Mouse (Mus musculus) common myeloid progenitor, adult 5-6 weeks (primary cell): Measurements from ENCODE around the gene Pex14. TPM values are rescaled to one million over a fixed set of nuclear protein-coding genes. Genes with fewer than 3 reads are reported as not detected.
"Not testable (repeated sequence)": the region's sequence is repeated elsewhere in the genome, so short reads cannot be mapped to it uniquely, and the experiment has no call there.

Experiments
- ATAC-seq: replicated peaks from 2 replicates; pipeline ENCODE4 v1.8.0; 2016; ENCODE audit warnings: low read depth, mild to moderate bottlenecking, moderate TSS enrichment, inconsistent platforms; ENCODE audit not compliant: poor library complexity, severe bottlenecking
- total RNA-seq: library from RNA; stranded (forward); fragments of 200-1000, 187-1606 nt; gene quantifications from 2 replicates; pipeline ENCODE4 v1.2.3, GENCODE M21; 2017

Gene Pex14
- total RNA-seq, 1 experiment from 2014 or later, result 12.1 TPM

DNA sequence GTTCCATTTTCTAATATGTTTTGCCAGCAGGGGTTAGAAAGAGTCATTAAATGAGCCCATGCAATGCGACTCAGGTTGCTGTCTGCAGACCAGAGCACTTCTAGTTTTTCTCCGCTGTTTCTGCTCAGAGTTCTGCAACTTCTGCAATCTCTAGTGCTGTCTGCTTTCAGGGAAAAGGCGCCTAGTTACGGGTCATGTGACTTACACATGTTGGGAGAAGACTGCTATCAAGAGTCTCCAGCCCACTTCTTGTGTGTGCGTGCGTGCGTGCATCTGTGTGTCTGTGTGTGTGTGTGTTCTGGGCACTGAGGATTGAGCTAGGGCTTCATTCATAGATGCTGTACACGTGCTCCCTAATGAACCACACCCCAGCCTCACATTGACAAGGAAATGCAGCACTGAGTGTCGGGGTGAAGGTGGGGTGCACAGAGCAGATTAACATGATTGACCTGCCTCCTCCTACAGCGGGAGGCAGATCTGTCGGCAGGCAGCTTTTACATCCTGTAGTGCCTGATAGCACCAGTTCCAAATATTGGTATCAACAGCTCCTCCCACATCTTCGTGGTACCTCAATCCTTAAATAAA lies 20.4 kb upstream of the Pex14 start:
- ATAC-seq, result peak; percentile 77

DNA sequence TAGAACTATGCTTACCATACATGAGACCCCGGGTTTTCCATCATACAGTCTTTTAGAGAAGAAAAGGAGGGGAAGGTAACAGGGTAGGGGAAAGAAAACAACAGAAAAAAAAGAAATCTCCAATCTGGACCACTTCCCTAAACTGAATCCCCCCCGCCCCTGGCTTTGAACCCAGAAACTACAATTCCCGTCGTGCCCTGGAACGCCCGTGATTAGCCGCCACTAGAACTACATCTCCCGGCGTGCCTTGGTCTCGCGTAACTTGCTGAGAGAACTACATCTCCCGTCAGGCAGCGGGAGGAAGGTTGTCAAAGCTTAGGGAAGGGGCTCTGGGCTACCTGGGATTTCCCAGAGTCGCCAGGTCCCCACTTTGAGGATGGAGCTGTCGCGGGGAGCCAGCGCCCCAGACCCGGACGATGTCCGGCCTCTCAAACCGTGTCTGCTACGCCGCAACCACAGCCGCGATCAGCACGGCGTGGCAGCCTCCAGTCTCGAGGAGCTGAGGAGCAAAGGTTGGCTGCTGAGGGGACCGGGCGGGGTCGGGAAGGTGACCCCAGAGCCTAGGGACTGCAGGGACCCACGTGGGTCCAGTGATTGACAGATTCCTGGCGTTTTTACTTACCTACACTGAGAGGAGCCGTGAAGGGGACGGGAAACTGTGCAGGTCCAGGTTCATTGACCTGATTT lies 4.3 kb upstream of the Pex14 start, which contains the start of gene Dffa:
TSS of gene Dffa (plus strand) at position 272 of the 687 bp plus-strand sequence.
- peak; percentile 93 for ATAC-seq

DNA sequence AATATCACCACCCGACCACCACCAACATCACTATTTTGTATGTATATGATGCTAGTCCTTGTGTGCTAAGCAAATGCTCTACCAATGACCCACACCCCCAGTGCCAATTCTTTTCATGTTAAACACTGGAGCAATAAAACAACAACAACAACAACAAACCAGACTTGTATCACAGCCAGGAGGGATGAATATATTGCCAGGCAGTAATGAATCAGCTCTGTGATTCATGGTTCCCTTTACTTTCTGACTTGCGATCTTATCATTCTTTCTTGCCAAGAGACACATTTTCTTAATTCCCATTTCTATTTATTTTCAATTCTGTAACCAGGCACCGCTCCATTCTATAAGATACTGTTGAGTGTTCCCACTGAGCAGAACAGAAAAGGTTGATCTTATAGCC lies 1.8 kb upstream of the Pex14 start:
- no peak for ATAC-seq

DNA sequence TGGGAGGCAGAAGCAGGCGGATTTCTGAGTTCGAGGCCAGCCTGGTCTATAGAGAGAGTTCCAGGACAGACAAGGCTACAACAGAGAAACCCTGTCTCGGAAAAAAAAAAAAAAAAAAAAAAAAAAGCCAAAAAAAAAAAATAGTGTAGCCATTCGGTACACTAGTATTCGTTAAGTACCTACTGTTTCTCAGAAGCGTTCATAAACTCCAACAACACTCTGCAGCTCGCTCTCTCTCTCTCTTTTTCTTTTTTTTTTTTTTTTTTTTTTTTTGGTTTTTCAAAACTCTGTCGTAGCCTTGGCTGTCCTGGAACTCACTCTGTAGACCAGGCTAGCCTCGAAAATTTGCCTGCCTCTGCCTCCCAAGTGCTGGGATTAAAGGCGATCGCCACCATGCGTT lies 773 bp upstream of the Pex14 start:
- ATAC-seq, result not testable (repeated sequence)

DNA sequence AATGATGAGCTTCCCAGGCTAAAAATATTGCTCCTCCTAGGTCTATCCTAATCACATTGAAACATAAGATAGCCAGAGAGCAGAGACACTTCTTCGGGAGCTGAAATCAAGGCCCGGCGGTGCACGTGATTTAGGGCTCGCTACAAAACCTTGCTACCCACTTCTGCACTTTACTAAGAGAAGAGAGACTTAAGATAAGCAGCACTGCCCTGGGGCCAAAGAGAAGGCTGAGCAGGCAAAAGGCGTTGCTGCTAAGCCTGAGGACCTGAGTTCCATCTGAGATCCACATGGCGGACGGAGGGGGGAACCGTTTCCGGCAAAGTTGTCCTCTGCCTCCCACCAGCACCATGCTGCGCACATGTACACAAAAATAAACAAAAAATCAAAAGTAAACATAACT lies 1.1 kb downstream of the Pex14 start:
- ATAC-seq, result 0 out of 2 replicates have a peak, but pooled peaks have one; percentile 15

DNA sequence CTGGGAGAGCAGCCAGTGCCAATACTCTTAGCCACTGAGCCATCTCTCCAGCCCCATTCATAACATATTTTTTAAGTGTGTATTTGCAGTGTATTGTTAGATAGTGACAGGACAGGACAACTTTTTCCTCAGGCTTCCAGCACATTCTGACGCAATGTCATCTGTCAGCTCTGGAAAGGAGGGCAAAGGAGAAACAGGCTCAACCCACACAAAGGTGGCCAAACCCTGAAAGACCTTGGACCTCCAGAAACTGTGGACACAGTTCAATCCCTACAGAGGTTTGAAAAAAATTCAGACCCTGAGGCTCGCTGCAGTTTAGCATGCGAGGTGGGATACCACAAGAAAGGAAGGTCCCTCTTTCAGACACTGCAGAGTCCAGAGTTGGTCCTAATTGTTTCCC lies 1.7 kb downstream of the Pex14 start:
- ATAC-seq, result no peak

DNA sequence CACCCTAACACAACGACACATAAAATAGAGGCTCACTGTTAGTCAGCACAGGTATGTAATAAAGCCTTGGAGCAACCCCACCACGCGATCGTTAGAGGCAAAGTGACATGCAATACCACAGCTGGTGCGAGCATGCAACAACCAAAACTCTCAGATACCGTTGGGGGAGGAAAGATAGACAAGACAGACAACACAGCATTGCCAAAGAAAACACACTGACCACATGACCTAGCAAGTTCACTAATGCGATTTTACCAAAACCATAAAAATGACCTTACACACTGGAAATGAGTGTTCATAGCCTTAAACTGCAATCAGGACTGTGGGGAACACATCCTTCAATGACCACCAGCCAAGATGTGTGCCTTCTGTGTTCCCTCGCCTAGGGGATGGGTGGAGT lies 8.3 kb downstream of the Pex14 start:
- ATAC-seq, result no peak

DNA sequence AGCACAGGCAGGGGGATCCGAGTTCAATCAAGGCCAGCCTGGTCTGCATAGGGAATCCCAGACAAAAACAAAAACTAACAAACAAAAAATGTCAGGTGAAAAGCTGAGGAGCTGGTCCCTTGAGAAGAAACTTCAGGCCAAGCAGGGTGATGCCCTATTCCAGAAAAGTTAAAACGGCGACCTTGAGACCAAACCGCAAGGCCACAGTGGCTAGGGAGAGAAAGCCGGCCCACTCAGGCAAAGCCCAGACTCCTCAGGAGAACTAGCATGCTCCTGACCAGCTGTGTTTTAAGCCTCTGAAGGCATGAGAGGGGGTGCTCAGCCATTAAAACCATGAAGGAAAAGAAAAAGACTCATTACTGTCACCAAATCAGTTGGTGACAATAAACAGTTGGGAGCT lies 14.3 kb downstream of the Pex14 start:
- ATAC-seq, result no peak

DNA sequence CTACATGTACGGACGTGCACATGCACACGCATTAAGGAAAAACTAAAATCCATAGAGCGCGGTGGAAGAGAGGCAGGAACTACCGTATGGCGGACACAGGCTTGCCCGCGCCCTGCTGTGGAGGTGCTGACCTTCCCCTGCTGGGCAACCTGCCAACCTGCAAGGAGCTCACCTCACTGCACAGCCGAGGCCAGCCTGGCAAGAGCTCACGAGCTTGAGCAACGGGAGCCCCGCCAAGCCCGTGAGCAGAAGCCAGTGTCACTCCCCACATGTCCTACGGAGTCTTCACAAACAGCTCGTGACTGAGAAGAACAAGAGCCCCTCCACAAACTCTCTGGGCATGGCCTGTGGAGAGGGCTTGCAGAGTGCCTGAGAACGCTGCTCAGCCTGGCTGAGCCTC lies 18.1 kb downstream of the Pex14 start:
- ATAC-seq, result no peak

DNA sequence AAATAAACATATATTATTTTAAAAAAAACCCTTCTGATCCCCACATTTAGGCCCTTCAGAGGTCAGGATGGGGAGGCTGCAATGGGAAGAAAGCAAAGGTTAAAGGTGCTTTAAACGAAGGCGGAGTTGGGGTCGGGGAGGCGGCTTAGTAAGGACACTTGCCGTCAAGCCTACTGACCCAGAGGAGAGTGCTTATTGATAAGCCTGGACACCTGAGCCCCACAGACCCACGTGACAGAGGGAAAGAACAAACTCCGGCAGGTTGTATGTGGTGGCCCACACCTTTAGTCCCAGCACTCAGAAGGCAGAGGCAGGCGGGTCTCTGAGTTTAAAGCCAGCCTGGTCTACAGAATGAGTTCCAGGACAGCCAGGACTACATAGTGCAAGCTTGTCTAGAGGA lies 19.6 kb downstream of the Pex14 start:
- ATAC-seq, result no peak

DNA sequence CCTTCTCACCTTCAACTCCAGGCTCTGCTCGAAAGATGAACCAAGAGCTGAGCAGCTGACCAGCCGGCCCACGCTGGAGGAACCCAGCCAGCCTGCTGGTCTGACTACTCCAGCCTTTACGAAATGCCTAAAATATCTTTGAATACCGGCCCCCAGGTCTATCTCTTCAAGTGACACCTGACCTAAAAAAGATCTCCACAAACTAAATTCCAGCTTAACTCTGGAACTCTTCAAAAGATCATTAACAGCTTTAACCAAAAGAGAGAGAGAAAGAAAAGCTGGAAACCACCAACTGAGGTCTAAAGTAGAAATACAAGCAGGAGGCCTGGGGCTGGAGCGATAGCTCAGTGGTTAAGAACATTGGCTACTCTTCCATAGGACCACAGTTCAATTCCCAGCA lies 20.0 kb downstream of the Pex14 start:
- ATAC-seq, result no peak

DNA sequence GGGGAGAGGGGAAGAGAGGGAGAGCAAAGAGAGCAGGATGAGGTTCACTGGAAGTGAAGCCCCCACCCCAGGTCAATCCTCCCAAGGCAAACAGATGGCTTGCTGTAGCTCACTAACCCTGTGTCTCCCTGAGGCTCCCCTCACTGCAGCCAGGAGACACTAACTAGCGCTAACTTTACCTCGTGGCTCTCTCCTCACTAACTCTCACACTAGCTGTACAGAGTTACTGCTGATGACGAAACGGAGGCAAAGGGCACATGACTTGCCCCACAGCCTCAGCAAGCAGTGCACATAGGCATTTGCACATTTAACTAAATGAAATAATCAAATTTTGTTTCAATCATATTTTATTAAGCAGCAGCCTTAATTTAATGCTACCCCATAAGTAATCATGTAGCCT lies 21.4 kb downstream of the Pex14 start:
- no peak for ATAC-seq

DNA sequence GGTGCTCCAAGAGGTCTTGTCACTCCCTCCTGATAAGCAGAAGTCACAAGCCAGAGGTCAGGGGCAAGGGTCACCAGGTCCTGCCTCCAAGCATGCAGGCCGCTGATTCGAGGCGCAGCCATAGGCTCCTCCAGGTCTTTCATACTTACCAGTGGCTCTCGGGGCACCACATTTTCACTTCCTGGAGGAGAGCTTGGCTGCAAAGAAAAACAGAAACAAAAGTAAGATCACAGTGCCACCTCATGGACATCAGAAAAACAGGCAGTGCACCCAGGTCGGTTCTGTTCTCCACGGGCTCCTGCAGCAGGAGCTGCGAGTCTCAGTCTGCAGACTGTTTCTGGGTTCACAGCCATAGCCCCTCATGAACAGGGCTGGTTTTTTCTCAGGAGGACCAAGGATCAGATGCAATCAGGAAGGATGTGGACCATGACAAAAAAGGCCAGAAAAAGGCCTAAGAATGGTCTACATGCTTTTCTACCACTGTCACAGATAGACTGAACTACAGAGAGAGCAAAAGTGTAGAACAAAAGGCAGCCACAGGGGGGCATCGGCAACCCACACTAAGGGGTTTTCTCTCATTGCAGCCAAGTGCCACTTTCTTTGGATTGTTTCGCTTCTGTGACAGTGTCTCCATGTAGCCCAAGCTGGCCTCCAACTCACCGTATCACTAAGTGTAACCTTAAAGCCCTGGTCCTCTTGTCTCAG lies 23.7 kb downstream of the Pex14 start:
- ATAC-seq, result peak; percentile 97

DNA sequence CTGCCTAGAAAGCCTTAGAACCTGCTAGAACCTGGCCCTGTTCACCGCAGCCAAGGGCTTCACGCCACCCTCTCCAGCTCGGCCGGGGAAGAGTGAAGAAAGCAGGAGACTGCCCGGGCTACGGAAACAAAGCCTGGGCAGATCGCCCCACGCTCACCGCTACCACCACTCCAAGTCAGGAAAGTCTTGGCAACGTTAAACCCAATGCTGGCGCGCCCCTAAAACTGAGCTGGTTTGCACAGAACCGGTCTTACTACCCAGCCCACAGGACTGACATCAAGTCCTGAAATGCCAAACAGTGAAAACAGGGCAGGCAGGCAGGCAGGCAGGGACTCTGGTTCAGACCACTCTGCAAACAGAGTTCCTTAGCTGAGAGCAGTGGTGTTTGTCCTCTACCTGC lies 24.6 kb downstream of the Pex14 start:
- no peak for ATAC-seq

DNA sequence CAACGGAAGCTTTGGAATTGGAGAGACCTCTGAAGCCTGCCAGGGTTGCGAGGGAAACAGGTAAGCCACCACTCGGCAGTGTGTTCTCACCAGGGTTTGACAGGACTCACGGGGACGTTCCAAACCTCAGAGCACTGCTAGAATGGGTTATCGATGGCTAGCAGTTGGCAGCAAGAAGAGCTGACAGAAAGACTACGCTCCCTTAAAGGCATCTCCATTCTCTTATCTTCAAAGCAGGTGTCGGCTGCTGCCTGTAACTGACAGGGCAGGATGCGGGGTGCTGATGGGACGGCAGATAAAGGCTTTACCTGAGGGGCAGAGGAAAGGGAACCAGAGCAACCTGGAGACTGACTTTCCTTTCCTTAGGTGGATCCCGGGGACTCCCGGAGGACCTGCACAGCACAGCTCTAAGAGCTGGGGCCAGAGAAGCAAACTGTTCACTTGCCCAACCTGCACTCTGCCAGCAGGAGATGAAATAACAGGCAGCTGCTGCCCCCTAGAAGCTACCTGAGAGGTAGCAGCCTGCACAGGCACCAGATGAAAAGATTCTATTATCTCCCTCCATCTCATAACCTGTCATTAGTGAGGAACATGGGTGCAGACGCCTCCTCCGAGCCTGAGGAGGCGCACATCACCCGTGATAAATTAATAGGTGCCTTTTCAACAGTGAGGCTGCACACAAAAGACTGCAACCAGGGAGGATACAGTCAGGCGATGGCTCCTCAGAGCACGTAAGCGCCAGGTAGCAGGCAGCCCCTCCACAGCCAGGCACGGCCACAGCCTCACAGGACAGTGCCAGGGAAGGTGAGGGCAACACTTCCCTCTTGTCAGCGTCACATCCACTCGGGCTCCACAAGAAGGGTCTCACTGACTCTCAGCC lies 32.8 kb downstream of the Pex14 start:
- ATAC-seq, result peak; percentile 36; the same call in 1 of the 2 replicates

DNA sequence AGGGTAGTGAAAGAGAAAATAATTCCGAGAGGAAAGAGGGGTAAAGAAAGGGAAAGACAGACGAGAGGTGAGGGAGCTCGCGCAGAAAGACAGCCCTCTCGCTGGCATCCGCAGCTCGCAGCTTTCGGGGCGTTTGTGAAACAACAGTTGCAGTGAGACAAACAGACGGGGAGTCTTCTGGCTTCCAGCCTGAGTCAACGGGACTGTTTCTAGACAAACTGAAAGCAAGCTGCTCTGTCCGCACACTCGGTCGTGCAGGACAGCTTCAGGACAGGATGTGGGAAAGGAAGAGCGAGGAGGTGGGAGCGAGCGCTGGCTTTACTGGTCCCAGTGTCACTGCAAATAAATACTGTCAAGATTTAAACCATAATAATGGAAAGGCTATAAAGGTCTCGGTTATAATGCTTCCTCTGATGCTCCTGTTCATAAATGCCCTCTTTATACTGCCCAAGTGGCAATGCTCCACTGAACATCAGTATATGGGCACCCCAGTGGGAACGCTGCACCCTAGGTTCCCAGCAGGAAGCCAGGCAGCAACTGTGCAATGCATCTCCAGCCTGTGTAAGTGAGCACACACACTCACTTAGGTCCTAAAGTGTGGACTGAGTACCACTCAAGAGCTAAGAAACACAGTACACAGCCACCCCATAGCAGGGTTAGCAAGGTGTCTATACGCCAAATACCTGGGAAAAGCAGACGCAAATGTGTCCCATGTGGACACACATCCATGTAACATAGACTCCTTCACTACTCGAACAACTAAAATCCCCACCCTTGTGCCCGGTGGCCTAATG lies 35.4 kb downstream of the Pex14 start:
- ATAC-seq, result no peak

DNA sequence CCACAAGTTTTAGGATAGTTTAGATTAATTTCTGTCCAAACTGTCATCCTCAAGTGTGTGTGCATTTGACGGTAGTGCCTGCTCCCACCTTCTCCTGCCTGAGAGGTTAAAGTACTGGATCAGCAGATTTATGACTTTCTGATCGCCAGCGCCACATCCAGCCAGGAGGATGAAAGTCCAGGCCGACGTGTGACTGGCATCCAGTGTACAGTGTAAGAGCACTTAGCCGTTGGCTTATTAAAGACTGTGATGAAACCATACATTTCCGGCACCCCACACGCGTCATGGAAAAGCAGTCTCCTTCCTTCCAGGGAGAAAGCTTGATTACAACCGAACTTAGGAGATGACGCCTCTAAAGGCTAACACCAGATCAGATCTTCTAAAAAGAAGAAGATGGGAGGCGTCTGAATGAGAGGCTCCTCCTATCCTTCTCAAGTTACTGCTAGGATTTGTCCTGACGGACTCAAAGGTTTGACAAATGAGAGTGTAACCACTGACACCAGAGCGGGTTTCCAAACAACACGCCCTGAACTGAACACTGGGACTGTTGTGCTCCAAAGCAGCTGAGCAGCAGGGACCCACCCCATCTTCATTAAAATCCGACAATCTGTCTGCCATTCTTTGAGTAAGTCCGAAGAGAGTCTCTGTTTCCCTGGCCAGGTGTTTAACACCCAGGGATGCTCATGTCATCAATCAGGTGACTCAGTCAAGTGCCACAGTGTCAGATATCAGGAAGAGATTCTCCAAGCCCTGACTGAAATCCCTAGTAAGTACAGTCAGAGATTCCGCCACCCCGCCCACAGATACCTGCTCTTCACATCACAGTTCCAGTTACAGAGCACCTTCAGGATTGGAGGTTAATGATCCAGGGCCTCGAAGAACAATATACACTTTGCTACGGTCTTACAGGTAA lies 37.0 kb downstream of the Pex14 start:
- no peak for ATAC-seq

DNA sequence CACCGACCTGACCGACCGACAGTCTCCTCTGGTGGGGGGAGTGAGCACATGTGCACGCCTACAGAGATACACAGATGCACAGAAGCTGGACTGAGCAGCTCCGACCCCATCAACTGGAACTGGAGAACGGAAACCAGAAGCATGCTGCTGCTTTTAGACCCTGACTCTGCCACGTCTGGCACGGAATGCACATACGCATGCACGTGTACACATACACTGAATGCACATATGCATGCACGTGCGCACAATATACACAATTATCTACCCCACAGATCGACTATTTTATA lies 38.3 kb downstream of the Pex14 start:
- ATAC-seq, result no peak
